Mouse (Mus musculus): Measurements from ENCODE around the gene Cavin1. TPM values are rescaled to one million over a fixed set of nuclear protein-coding genes. Genes with fewer than 3 reads are reported as not detected.

The Cavin1 gene
- polyA plus RNA-seq, 1 experiment from 2014 or later = 30.1 TPM

DNA sequence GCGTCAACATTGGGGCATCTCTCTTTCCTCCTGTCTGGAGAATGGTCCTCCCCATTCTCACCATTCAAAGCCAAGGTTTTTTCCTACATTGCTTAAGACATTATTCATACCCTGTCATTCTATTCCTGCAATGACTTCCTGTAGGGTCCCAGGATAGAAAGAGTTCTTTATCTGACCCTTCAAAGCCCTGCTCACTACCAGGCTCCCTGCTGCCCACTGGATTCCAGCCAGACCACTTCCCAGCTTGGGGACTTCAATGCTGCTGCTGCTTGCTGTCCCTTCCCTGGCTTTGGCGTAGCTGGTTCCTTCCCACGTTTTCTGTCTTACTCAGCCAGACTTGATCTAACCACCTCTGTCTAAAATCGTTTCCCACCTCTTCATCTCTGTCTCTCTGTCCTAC lies 23.8 kb downstream of the Cavin1 start:
- H3K36me3 ChIP-seq = no peaks in the 10 kb centered on the region
- no peak for ATAC-seq (replicated peaks)
- H3K4me3 ChIP-seq = no peak overlapping the region
- H3K27me3 ChIP-seq = peaks cover 7% of the 10 kb centered on the region; the same call in 1 of the 2 replicates
- H3K9ac ChIP-seq (replicated peaks) = no peak overlapping the region
- H3K4me1 ChIP-seq = no peaks in the 10 kb centered on the region; the same call in 1 of the 2 replicates
- H3K27ac ChIP-seq (replicated peaks) = no peak overlapping the region
- H3K9me3 ChIP-seq = no peaks in the 10 kb centered on the region
- 29% methylated on average over 4 of the region's 4 CpGs for WGBS
- no peak overlapping the region for H3K4me2 ChIP-seq (replicated peaks)

DNA sequence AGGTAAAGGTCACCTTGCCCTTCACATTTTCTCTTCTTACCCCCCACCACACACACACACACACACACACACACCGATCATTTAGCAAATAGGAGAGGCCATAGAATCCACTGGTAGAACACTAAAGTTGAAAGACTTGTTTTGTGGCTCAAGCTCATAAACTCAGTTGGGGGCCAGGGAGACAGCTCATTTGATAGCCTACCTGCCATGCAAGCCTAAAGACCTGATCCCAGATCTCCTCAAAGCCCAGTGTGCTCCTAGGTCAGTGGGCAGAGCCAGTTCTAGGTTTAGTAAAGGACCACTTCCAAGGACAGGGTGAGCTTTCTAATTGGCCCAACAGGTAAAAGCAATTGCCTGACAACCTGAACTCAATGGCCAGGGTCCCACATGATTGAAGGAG lies 28.3 kb downstream of the Cavin1 start:
- 91% methylated on average over 1 of the region's 1 CpGs for WGBS
- Histone ChIP-seq H3K4me2 (replicated peaks) (no peak overlapping the region), H3K4me1 (peaks cover 22% of the 10 kb centered on the region), H3K36me3 (no peaks in the 10 kb centered on the region), H3K9me3 (no peaks in the 10 kb centered on the region), H3K27ac (replicated peaks) (no peak overlapping the region), H3K9ac (replicated peaks) (no peak overlapping the region), H3K27me3 (peaks cover 7% of the 10 kb centered on the region; the same call in 1 of the 2 replicates), H3K4me3 (no peak overlapping the region)
- ATAC-seq (replicated peaks) = no peak

DNA sequence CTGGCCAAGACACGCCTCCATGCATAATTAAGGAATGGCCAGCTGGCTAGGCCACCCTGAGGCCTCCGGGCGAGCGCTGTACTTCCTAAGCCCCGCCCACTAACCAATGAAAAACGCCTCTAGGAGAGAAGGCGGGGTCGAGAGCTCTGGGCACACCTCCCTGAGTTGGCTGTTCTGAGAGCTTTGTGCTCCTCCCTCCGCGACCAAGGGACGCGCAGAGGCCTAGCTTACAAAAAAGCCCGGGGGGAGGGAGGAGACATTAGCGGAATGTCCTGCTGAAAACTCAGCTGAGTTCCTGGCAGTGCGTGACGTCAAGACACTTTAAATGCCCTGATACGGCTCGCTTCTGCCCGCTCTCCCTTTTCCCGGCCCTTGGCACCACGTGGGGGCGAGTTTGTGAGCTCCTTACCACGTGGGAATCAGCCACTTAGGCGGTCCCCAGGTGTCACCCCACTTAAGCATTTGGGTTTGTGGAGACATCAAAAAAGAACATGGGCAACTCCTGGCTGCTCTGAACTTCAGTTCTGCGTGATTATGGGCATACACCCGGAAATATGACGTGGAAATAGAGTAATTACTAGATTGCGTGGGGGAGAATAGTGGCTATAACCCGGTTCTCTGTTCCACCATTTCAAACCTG lies 31.1 kb downstream of the Cavin1 start, which contains the start of gene Stat3:
Stat3 (minus strand) TSS at position 29 of the 640 bp plus-strand sequence.
- Histone ChIP-seq H3K9me3 (no peaks in the 10 kb centered on the region), H3K4me2 (replicated peaks) (peak within 1 kb of the TSS; percentile 60), H3K27ac (replicated peaks) (peak within 1 kb of the TSS; percentile 66), H3K36me3 (no peaks in the 10 kb centered on the region), H3K4me1 (peaks cover 29% of the 10 kb centered on the region), H3K27me3 (peaks cover 5% of the 10 kb centered on the region; the same call in 1 of the 2 replicates), H3K4me3 (peak within 1 kb of the TSS; percentile 68), H3K9ac (replicated peaks) (peak within 1 kb of the TSS; percentile 67)
- WGBS = under 1% methylated on average over 29 of the region's 29 CpGs
- peak; percentile 95 for ATAC-seq (replicated peaks)

DNA sequence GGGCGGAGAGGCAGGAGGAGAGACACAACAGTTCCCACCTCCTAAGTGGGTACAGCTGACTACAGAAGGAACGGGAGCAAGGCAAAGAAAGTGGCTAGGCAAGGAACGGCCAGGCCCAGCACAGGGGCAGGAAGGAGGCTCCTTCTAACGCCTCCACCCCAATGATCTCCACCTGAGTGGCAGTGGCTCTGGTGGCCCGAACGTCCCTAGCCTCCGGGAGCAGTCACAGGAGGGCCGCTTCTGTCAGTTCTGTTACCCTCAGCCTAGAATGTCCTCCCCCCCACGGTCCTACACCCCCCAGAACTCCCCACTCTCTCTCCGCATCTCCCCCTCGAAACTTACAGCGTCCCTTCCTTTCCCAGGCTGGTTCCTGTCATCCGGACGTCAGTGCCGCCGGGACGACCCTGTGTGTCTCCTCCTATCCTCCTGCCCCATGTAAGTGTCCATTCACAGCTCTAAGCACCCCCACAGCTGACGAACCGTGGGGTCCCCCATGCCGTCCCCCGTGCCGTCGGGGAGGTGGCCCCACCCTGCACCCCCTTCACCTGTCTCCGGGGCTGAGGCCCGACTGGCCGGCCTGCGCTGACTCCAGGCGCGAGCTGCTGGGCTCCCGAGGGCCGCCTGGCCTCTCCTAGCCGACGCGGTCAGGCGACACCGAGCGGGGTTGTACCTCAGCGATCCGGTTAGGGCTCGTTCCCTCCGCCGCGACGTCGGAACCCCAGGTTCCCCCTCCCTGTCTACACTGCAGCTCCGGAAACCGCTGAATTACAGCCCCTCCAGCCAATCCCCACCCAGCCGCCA lies 31.8 kb downstream of the Cavin1 start:
- Histone ChIP-seq H3K27ac (replicated peaks) (peak overlapping the region; percentile 66), H3K27me3 (peaks cover 5% of the 10 kb centered on the region; the same call in 1 of the 2 replicates), H3K4me3 (peak overlapping the region; percentile 68), H3K4me1 (peaks cover 29% of the 10 kb centered on the region), H3K9ac (replicated peaks) (peak overlapping the region; percentile 67), H3K9me3 (no peaks in the 10 kb centered on the region), H3K4me2 (replicated peaks) (peak overlapping the region; percentile 60), H3K36me3 (no peaks in the 10 kb centered on the region)
- ATAC-seq (replicated peaks) = peak; percentile 99
- WGBS = under 1% methylated on average over 48 of the region's 48 CpGs

DNA sequence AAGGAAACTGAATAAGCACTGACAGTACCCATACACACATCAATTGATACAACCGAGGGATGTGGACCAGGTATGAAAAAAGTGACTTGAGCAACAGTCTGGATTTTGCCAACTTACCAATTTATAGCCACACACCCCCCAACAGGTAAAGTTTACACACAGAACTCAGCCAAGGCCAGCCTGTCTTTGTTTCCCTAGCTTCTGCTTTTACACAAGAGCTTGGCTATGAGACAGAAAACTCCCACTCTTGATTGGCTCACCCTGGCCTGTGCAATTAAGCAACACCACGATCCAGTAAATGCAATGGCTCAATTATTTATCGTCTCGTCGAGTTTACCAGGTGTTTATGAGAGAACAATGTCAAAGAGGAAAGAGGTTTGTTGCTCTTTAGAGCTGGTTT lies 32.6 kb downstream of the Cavin1 start:
- Histone ChIP-seq H3K4me3 (peak overlapping the region; percentile 68), H3K36me3 (no peaks in the 10 kb centered on the region), H3K27me3 (peaks cover 5% of the 10 kb centered on the region; the same call in 1 of the 2 replicates), H3K9ac (replicated peaks) (no peak overlapping the region), H3K4me2 (replicated peaks) (peak overlapping the region; percentile 60), H3K9me3 (no peaks in the 10 kb centered on the region), H3K27ac (replicated peaks) (0 out of 2 replicates have a peak overlapping the region, but pooled peaks have one; percentile 66), H3K4me1 (peaks cover 29% of the 10 kb centered on the region)
- 10% methylated on average over 5 of the region's 5 CpGs for WGBS
- ATAC-seq (replicated peaks) = no peak

DNA sequence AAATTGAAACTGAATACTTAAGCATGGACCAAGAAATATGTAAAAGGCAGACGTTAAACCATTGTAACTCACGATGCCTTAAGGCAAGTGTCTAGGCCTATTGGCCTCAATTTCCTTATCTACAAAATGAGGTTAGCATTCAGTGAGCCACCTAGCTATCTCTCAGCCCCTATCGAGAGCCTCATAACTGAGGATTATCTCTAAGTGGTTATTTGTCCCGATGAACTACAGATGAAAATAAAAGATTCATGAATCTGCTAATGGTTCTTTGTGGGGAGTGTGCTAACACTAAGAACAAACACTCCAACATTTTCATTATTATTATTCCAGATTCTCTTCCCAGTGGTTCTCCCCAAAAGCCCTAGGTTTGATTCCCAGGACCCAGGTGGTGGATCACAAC lies 33.4 kb downstream of the Cavin1 start:
- Histone ChIP-seq H3K4me2 (replicated peaks) (no peak overlapping the region), H3K9ac (replicated peaks) (no peak overlapping the region), H3K27me3 (peaks cover 2% of the 10 kb centered on the region; the same call in 1 of the 2 replicates), H3K4me1 (peaks cover 29% of the 10 kb centered on the region), H3K36me3 (no peaks in the 10 kb centered on the region), H3K27ac (replicated peaks) (no peak overlapping the region), H3K9me3 (no peaks in the 10 kb centered on the region), H3K4me3 (no peak overlapping the region)
- ATAC-seq (replicated peaks) = no peak
- WGBS = 85% methylated on average over 4 of the region's 4 CpGs

DNA sequence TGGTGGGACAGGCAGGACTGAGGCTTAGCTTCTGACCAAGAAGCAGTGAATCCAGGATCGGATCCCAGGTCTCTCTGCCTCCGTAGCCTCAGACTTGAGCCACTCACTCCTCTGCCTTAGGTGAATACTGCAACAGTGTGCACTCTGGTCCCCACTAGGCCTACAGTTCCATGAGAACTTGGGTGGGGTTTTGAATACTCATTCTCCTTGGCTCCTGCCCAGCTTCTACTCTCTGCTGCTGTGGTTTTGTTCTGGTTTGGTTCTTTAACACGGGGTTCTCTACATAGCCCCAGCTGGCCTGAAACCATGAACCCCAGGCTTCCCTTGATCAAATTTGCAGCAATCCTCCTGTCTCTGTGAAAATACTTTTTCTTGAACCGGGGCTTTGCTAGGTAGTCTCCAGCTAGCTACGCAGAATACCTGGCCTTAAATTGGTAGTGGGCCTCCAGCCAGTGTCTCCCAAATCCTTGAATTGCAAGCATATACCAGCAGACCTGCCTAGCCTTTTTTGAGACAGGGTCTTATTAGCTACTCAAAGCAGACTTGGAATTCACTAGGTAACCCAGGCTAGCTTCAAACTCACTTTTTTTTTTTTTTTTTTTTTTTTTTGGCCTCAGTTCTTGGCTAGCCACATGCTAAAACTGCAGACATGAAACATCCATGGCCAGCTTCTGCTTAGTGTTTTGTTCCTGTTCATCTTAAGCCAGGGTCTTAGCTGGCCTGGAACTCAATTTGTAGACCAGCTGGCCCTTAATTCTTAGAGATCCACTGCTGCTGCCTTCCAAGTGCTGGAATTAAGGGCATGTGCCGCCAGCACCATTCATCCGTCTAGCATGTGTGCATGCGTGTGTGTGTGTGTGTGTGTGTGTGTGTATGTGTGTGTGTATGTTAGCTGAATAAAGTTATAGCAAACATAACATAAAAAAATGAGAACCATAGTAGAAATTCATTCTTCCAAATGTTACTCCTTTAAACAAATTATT lies 35.0 kb downstream of the Cavin1 start:
- Histone ChIP-seq H3K4me2 (replicated peaks) (no peak overlapping the region), H3K27ac (replicated peaks) (no peak overlapping the region), H3K9ac (replicated peaks) (no peak overlapping the region), H3K27me3 (no peaks in the 10 kb centered on the region), H3K4me3 (no peak overlapping the region), H3K9me3 (no peaks in the 10 kb centered on the region), H3K36me3 (no peaks in the 10 kb centered on the region), H3K4me1 (peaks cover 41% of the 10 kb centered on the region)
- ATAC-seq (replicated peaks) = no peak
- WGBS = 77% methylated on average over 8 of the region's 8 CpGs

DNA sequence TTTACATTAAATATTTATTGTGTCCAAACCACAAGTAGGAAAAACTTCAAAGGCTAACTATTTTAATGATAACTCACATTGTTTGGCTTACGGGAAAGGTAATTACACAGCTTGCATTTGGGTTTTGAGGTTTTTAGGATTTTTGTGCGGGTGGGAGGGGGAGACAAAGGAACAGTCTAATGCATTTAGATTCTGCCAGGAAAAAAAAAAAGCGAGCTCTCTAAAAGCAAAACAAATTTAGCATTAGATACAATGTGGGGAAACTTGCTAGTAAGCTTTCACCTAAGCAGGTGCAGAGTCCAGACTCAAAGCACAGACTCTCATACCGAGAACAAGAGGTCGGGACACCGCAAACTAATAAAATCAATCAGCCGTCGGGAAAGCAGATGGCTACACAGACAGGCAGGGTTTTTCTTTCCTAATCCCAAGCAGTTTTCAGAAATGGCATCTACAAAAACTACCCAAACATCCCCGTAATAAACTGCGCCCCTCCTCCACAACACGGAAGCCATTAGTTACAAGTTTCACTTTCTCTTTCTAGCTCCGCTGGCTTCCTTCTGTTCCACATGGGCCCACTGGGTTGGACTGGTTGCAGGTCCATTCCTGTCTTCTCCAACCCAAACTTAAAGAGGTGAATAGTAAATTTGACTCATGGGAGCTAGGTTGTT lies 39.3 kb downstream of the Cavin1 start:
- H3K9me3 ChIP-seq = no peaks in the 10 kb centered on the region
- H3K27me3 ChIP-seq = no peaks in the 10 kb centered on the region
- no peaks in the 10 kb centered on the region for H3K36me3 ChIP-seq
- H3K4me3 ChIP-seq = no peak overlapping the region
- H3K27ac ChIP-seq (replicated peaks) = no peak overlapping the region
- no peak for ATAC-seq (replicated peaks)
- H3K4me2 ChIP-seq (replicated peaks) = no peak overlapping the region
- peaks cover 17% of the 10 kb centered on the region for H3K4me1 ChIP-seq
- no peak overlapping the region for H3K9ac ChIP-seq (replicated peaks)
- 52% methylated on average over 12 of the region's 12 CpGs for WGBS

DNA sequence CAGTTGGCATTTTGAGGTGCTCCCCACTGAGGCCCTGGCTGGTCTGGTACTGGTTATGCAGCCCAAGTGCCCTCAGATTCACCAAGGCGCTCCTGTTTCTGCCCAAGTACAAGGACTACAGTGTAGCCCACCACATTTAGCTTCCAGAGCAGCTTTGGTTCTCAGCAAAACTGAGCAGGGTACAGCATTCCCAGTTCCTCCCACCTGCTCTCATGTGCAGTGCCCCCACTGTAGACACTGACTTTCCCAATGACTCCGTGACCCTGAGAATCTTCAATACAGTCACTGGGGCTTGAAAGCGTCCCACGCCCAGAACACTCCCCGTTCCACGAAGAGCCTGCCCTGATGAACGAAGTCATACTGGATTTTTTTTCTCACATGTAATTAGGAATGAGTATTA lies 40.1 kb downstream of the Cavin1 start:
- no peak for ATAC-seq (replicated peaks)
- H3K27me3 ChIP-seq = no peaks in the 10 kb centered on the region
- H3K9ac ChIP-seq (replicated peaks) = no peak overlapping the region

DNA sequence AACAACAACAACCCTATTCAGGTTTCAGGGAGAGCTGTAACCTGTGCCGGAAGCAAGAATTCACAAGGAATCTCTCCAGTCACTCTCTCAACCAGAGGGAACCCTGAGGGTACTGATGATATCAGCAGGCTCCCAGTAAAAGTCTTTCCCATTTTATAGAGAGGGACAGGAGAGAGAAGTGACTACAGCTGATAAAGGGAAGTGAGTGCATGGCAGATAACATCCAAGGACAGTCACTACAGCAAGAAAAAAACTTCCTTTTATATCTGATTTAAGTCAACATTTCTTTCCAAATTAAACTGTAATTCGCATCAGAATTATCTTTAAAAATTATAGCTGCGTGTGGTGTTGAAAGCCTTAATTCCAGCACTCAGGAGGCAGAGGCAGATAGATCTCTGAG lies 43.3 kb downstream of the Cavin1 start:
- whole genome bisulfite sequencing = 88% methylated on average over 3 of the region's 3 CpGs
- Histone ChIP-seq H3K27ac (replicated peaks) (no peak overlapping the region), H3K9me3 (no peaks in the 10 kb centered on the region), H3K9ac (replicated peaks) (no peak overlapping the region), H3K27me3 (no peaks in the 10 kb centered on the region), H3K36me3 (no peaks in the 10 kb centered on the region), H3K4me2 (replicated peaks) (no peak overlapping the region), H3K4me3 (no peak overlapping the region), H3K4me1 (peaks cover 13% of the 10 kb centered on the region)
- ATAC-seq (replicated peaks) = no peak

More for the DNA sequence above, 40.1 kb downstream of the Cavin1 start:
- Histone ChIP-seq H3K4me1 (peaks cover 17% of the 10 kb centered on the region), H3K27ac (replicated peaks) (no peak overlapping the region), H3K4me3 (no peak overlapping the region), H3K9me3 (no peaks in the 10 kb centered on the region), H3K36me3 (no peaks in the 10 kb centered on the region), H3K4me2 (replicated peaks) (no peak overlapping the region)
- WGBS = 76% methylated on average over 7 of the region's 7 CpGs

DNA sequence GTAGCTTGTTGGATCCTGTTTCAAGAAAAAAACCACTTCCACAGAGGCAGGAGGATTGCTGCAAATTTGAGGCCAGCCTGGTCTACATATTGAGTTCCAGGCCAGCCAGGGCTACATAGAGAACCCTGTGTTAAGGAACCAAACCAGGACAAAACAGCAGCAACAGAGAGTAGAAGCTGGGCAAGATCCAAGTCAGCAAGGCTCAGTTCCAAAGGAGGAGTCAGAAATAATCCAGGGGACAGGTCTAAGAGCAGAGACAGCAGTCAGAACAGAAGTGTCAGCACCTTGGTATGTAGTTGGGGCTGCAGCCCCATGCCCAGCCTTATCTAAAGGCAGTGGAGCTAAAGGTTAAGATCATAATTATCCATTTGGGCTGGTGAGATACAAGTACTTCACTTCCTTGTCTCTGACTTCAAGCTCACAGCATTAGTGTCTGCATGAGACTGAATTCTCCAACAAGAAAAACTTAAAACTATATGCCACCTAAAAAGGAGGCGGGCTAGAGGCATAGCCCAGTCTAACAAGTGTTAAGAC lies 46.2 kb downstream of the Cavin1 start:
- 94% methylated on average over 1 of the region's 1 CpGs for WGBS
- Histone ChIP-seq H3K9ac (replicated peaks) (no peak overlapping the region), H3K4me1 (no peaks in the 10 kb centered on the region), H3K4me3 (no peak overlapping the region), H3K27ac (replicated peaks) (no peak overlapping the region), H3K9me3 (no peaks in the 10 kb centered on the region), H3K27me3 (no peaks in the 10 kb centered on the region), H3K4me2 (replicated peaks) (no peak overlapping the region), H3K36me3 (no peaks in the 10 kb centered on the region)
- no peak for ATAC-seq (replicated peaks)

All from forebrain, embryonic 15.5 days (tissue).